Mouse (Mus musculus) urinary bladder, postnatal 0 days (tissue): ENCODE results near the gene Tom1. TPM values are rescaled to one million over a fixed set of nuclear protein-coding genes. Genes with fewer than 3 reads are reported as not detected.

ENCODE experiments used
- polyA plus RNA-seq: library from polyadenylated mRNA; unstranded; fragments of >200 nt; fragmentation: Nextera tagmentation; extraction: Ambion mirVana; gene quantifications from 2 replicates; pipeline ENCODE4 v1.2.1, GENCODE M21; 2015

Tom1 gene
- polyA plus RNA-seq: 23.3 and 23.8 TPM in 2 replicates

GRCm38 (mm10) chr8:75033511-75034243 lies at the start of gene Tom1:
Gene Tom1 (plus strand): TSS chr8:75033705.

GRCm38 (mm10) chr8:74993081-74993474 lies 40.4 kb upstream of the Tom1 start, which contains the start of gene Hmgxb4:
Gene Hmgxb4 (plus strand): TSS chr8:74993356.

DNA sequence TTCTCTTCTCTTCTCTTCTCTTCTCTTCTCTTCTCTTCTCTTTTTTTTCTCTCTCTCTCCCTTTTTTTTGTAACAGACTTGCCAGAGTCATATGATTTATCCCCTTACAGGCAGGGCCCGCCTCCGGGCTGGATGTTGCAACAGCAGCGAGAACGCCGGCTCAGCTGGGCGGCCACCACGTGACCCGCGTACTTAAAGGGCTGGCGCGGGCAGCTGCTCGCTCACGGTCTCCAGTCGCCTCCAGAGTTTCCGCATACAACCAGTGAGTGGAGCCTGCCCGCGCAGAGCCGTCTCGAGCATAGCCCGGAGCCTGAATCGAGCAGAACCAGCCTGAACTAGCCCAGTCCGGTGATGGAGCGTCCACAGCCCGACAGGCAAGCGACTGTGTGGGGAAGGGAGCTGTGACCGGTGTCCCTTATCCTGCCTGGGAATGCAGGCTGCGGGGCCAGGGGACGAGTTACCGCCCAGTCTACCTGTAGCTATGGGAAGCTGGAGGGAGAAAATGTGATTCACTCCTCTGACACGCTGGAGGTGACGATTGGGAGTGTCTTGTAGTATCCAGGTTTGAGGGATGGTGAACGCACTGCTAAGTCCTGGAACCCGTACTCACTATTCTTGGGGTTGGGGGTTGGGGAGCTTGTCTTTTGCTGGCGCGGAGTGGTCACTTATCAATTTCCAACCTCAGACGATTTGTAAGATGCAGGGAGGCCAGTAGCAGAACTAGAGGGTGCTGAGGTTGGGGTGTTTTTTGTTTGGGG lies 60.1 kb downstream of the Tom1 start, which contains the start of gene Hmox1:
TSS of gene Hmox1 (plus strand) at position 223 of the 758 bp plus-strand sequence.

DNA sequence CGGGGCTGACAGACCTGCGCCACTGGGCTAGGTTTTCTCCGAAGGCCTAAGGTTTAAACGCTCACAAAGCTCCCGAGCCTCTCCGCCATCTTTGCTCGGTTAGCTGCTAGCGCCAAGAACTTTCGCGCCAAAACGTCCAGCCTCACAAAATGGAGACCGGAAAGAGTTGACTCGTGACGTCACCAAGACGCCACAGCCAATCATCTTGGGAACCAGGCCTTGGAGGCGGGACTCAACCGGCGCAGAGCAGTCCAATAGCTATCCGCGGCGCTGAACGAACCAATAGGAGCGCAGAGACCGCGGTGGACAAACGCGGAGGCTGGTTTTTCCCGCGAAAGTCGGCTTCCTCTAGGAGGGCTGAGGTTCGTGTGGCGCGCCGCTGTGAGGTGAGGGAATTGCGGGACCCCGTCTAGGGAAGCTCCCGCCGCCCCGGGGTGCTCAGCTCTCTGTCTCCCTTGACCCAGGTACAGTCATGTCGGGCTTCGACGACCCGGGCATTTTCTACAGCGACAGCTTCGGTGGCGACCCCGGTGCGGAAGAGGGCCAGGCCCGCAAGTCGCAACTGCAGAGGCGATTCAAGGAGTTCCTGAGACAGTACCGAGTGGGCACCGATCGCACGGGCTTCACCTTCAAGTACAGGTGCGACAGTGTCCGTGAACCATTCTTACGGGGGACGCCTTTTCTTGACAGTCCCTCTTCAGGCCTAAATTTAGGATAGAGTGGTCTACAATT lies 75.9 kb downstream of the Tom1 start, which contains the start of gene Mcm5:
TSS of gene Mcm5 (plus strand) at position 334 of the 732 bp plus-strand sequence.

Other genes with a start within 250 kb of the Tom1 start
- 0.41 and 0.57 TPM in 2 replicates for gene Isx, start 160.5 kb upstream of the Tom1 start, polyA plus RNA-seq
- gene Hmgxb4, start 40.3 kb upstream of the Tom1 start, polyA plus RNA-seq: 11.9 and 15.0 TPM in 2 replicates
- 75.4 and 271 TPM in 2 replicates for gene Hmox1, start 59.9 kb downstream of the Tom1 start, polyA plus RNA-seq
- 30.8 and 36.7 TPM in 2 replicates for gene Mcm5, start 75.9 kb downstream of the Tom1 start, polyA plus RNA-seq
- gene Rasd2, start 180.2 kb downstream of the Tom1 start, polyA plus RNA-seq: 8.3 and 8.7 TPM in 2 replicates